Mouse (Mus musculus) small intestine, adult 2 months (tissue): Measurements from ENCODE around the gene Taco1. TPM values are rescaled to one million over a fixed set of nuclear protein-coding genes. Genes with fewer than 3 reads are reported as not detected.

Source experiments
- H3K27ac ChIP-seq: fragments of 200-500 bp; 2 replicates; pipeline ENCODE4 v1.5.1; 2012; ENCODE audit warnings: low read depth, low read length, control low read depth, inconsistent platforms; ENCODE audit not compliant: insufficient read depth
- H3K27me3 ChIP-seq: fragments of 200-500 bp; 2 replicates; pipeline ENCODE4 v1.6.1; 2012; ENCODE audit warnings: mild to moderate bottlenecking, moderate library complexity, low read length, inconsistent platforms; ENCODE audit not compliant: control insufficient read depth, insufficient read depth
- H3K36me3 ChIP-seq: fragments of 200-500 bp; 2 replicates; pipeline ENCODE4 v1.6.1; 2012; ENCODE audit warnings: mild to moderate bottlenecking, low read length, control low read depth, inconsistent platforms; ENCODE audit not compliant: control insufficient read depth, insufficient read depth
- H3K4me1 ChIP-seq: fragments of 200-500 bp; 2 replicates; pipeline ENCODE4 v1.6.1; 2012; ENCODE audit warnings: low read length, inconsistent platforms, mixed read lengths; ENCODE audit not compliant: control insufficient read depth, insufficient read depth, insufficient read length
- H3K4me3 ChIP-seq: fragments of 200-500 bp; 2 replicates; pipeline ENCODE4 v1.5.1; 2012; ENCODE audit warnings: low read depth, mild to moderate bottlenecking, control low read depth, inconsistent platforms, low read length, moderate library complexity
- CTCF ChIP-seq: fragments of 200-500 bp; IDR thresholded peaks from 2 replicates; pipeline ENCODE4 v1.5.1; 2012; ENCODE audit warnings: low read depth, mild to moderate bottlenecking, control low read depth, inconsistent platforms, low read length, moderate library complexity, mixed read lengths; ENCODE audit not compliant: insufficient replicate concordance, insufficient read length; ENCODE audit errors: extremely low read depth
- POLR2A ChIP-seq: fragments of 200-500 bp; IDR thresholded peaks from 2 replicates; pipeline ENCODE4 v1.6.1; 2012; ENCODE audit warnings: low read depth, mild to moderate bottlenecking, control low read depth, inconsistent platforms, low read length, moderate library complexity
- WGBS: fragments of 180-500 bp; shearing (Covaris S2); methylation state at CpG from one replicate; pipeline ENCODE4 v1.1.7; 2018; 5-methylcytosine and 5-hydroxymethylcytosine counted together
- polyA plus RNA-seq: library from polyadenylated mRNA; depleted of rRNA; stranded (reverse); fragments of >200 nt; gene quantifications from 2 replicates; pipeline ENCODE4 v1.2.3, GENCODE M21; 2012; rRNA removed

The Taco1 gene
- polyA plus RNA-seq, 1 experiment = 8.3 TPM

- Histone ChIP-seq H3K4me1 (no peaks in the 10 kb centered on the region), H3K27me3 (no peaks in the 10 kb centered on the region), H3K27ac (peak overlapping the region; percentile 2; the same call in 1 of the 2 replicates), H3K4me3 (no peak overlapping the region), H3K36me3 (peaks cover 46% of the 10 kb centered on the region)
- WGBS = 87% methylated on average over 5 of the region's 5 CpGs
- no peak for TF ChIP-seq POLR2A
- TF ChIP-seq CTCF = no peak
Observed at GRCm38 (mm10) chr11:106122221-106122620, 56.4 kb downstream of the Taco1 start.

GRCm38 (mm10) chr11:106122736-106123135 is 56.9 kb downstream of the Taco1 start:
- TF ChIP-seq POLR2A = no peak
- no peaks in the 10 kb centered on the region for H3K4me1 ChIP-seq
- H3K27ac ChIP-seq = 0 out of 2 replicates have a peak overlapping the region, but pooled peaks have one; percentile 2
- H3K4me3 ChIP-seq = no peak overlapping the region
- WGBS = 74% methylated on average over 3 of the region's 3 CpGs
- H3K27me3 ChIP-seq = no peaks in the 10 kb centered on the region
- peaks cover 43% of the 10 kb centered on the region for H3K36me3 ChIP-seq

Other genes with a start within 250 kb of the Taco1 start
- 36.2 and 56.3 TPM in 2 replicates for gene Cyb561, start 112.7 kb upstream of the Taco1 start, polyA plus RNA-seq
- gene Ace, start 98.1 kb upstream of the Taco1 start, polyA plus RNA-seq = 176 and 892 TPM in 2 replicates
- not detected in 2 replicates for gene Ace3, start 71.4 kb upstream of the Taco1 start, polyA plus RNA-seq
- 0.88 and 2.6 TPM in 2 replicates for gene Kcnh6, start 57.9 kb upstream of the Taco1 start, polyA plus RNA-seq
- gene Dcaf7, start 29.2 kb upstream of the Taco1 start, polyA plus RNA-seq = 18.7 and 30.9 TPM in 2 replicates
- gene Map3k3, start 18.6 kb downstream of the Taco1 start, polyA plus RNA-seq = 10.0 and 15.1 TPM in 2 replicates
- gene Gm10840, start 94.8 kb downstream of the Taco1 start, polyA plus RNA-seq = not detected in 2 replicates
- 11.8 and 21.7 TPM in 2 replicates for gene Limd2, start 94.8 kb downstream of the Taco1 start, polyA plus RNA-seq
- 4.4 and 7.4 TPM in 2 replicates for gene Strada, start 136.1 kb downstream of the Taco1 start, polyA plus RNA-seq
- gene Ccdc47, start 150.3 kb downstream of the Taco1 start, polyA plus RNA-seq = 2.2 and 4.8 TPM in 2 replicates
- gene Ddx42, start 150.9 kb downstream of the Taco1 start, polyA plus RNA-seq = 2.1 and 5.2 TPM in 2 replicates
- 2.8 and 3.9 TPM in 2 replicates for gene Ftsj3, start 190.0 kb downstream of the Taco1 start, polyA plus RNA-seq
- gene Psmc5, start 190.1 kb downstream of the Taco1 start, polyA plus RNA-seq = 10.2 and 19.4 TPM in 2 replicates
- 40.6 and 101 TPM in 2 replicates for gene Smarcd2, start 206.9 kb downstream of the Taco1 start, polyA plus RNA-seq
- gene Tcam1, start 210.6 kb downstream of the Taco1 start, polyA plus RNA-seq = 0.05 TPM in 2 replicates
- gene Gh, start 235.8 kb downstream of the Taco1 start, polyA plus RNA-seq = 0.24 TPM in 1 of 2 replicates, not detected in the other
- gene Cd79b, start 248.7 kb downstream of the Taco1 start, polyA plus RNA-seq = 12.6 and 21.2 TPM in 2 replicates